Mouse (Mus musculus): ENCODE measurements around the gene Col4a2.
"Not testable (repeated sequence)": the region's sequence is repeated elsewhere in the genome, so short reads cannot be mapped to it uniquely, and the experiment has no call there.

Gene Col4a2

GRCm38 (mm10) chr8:11457981-11458836 lies 145.6 kb downstream of the Col4a2 start:
- DNase-seq (ENCODE audit: low read depth, low spot score): no peak

- no peak for DNase-seq (ENCODE audit: low read depth, low spot score)
Measured at GRCm38 (mm10) chr8:11459016-11459415, 146.4 kb downstream of the Col4a2 start.

GRCm38 (mm10) chr8:11460934-11461333 lies 148.3 kb downstream of the Col4a2 start:
- DNase-seq (ENCODE audit: low read depth, low spot score): no peak

GRCm38 (mm10) chr8:11461847-11462246 lies 149.2 kb downstream of the Col4a2 start:
- DNase-seq (ENCODE audit: low read depth, low spot score): no peak

- no peak for DNase-seq (ENCODE audit: low read depth, low spot score)
Measured at GRCm38 (mm10) chr8:11462641-11463040, 150.0 kb downstream of the Col4a2 start.

GRCm38 (mm10) chr8:11463541-11463888 lies 150.9 kb downstream of the Col4a2 start:
- DNase-seq (ENCODE audit: low read depth, low spot score): no peak

GRCm38 (mm10) chr8:11463889-11464706 lies 151.5 kb downstream of the Col4a2 start:
- DNase-seq (ENCODE audit: low read depth, low spot score): no peak

- DNase-seq (ENCODE audit: low read depth, low spot score): no peak
Measured at GRCm38 (mm10) chr8:11464707-11464964, 152.0 kb downstream of the Col4a2 start.

- no peak for DNase-seq (ENCODE audit: low read depth, low spot score)
Measured at GRCm38 (mm10) chr8:11465619-11466018, 153.0 kb downstream of the Col4a2 start.

GRCm38 (mm10) chr8:11466528-11466927 lies 153.9 kb downstream of the Col4a2 start:
- not testable (repeated sequence) for DNase-seq (ENCODE audit: low read depth, low spot score)

- DNase-seq (ENCODE audit: low read depth, low spot score): no peak
Measured at GRCm38 (mm10) chr8:11469095-11469494, 156.5 kb downstream of the Col4a2 start.

GRCm38 (mm10) chr8:11470694-11471093 lies 158.1 kb downstream of the Col4a2 start:
- no peak for DNase-seq (ENCODE audit: low read depth, low spot score)

GRCm38 (mm10) chr8:11471309-11471708 lies 158.7 kb downstream of the Col4a2 start:
- no peak for DNase-seq (ENCODE audit: low read depth, low spot score)

- DNase-seq (ENCODE audit: low read depth, low spot score): no peak
Measured at GRCm38 (mm10) chr8:11473072-11473471, 160.5 kb downstream of the Col4a2 start.

GRCm38 (mm10) chr8:11475397-11475796 lies 162.8 kb downstream of the Col4a2 start:
- no peak for DNase-seq (ENCODE audit: low read depth, low spot score)

GRCm38 (mm10) chr8:11475876-11476275 lies 163.3 kb downstream of the Col4a2 start:
- DNase-seq (ENCODE audit: low read depth, low spot score): no peak

- DNase-seq (ENCODE audit: low read depth, low spot score): no peak
Measured at GRCm38 (mm10) chr8:11476338-11477177, 164.0 kb downstream of the Col4a2 start.

GRCm38 (mm10) chr8:11477178-11477553 lies 164.6 kb downstream of the Col4a2 start:
- DNase-seq (ENCODE audit: low read depth, low spot score): no peak

GRCm38 (mm10) chr8:11477811-11478761 lies 165.5 kb downstream of the Col4a2 start, which contains the start of gene Rab20:
Gene Rab20, minus strand, starts transcription at chr8:11478710.
- no peak for DNase-seq (ENCODE audit: low read depth, low spot score)

- no peak for DNase-seq (ENCODE audit: low read depth, low spot score)
Measured at GRCm38 (mm10) chr8:11478807-11479527, 166.4 kb downstream of the Col4a2 start.

Data from mesoderm, embryonic 11.5 days (tissue).